Mouse (Mus musculus) bone marrow, adult 2 months (tissue): ENCODE measurements around the gene Kif1b. TPM values are rescaled to one million over a fixed set of nuclear protein-coding genes. Genes with fewer than 3 reads are reported as not detected.
"Not testable (repeated sequence)": the region's sequence is repeated elsewhere in the genome, so short reads cannot be mapped to it uniquely, and the experiment has no call there.

ENCODE experiments used
- H3K27ac ChIP-seq: fragments of 200-500 bp; 2 replicates; pipeline ENCODE4 v1.5.1; 2012; ENCODE audit warnings: low read depth, mild to moderate bottlenecking, control low read depth, inconsistent platforms, low read length; ENCODE audit not compliant: control insufficient read depth, poor library complexity, insufficient read depth
- H3K4me1 ChIP-seq: fragments of 200-500 bp; 2 replicates; pipeline ENCODE4 v1.6.1; 2011; ENCODE audit warnings: low read length; ENCODE audit not compliant: control insufficient read depth, insufficient read depth
- H3K4me3 ChIP-seq: fragments of 200-500 bp; replicated peaks from 2 replicates; pipeline ENCODE3; 2011; ENCODE audit warnings: mild to moderate bottlenecking, low read depth, low read length, control low read depth; ENCODE audit not compliant: control insufficient read depth
- CTCF ChIP-seq: fragments of 200-500 bp; IDR thresholded peaks from 2 replicates; pipeline ENCODE4 v1.5.1; 2011; ENCODE audit warnings: low read length, control low read depth; ENCODE audit not compliant: control insufficient read depth, insufficient read depth
- POLR2A ChIP-seq: fragments of 200-500 bp; IDR thresholded peaks from 2 replicates; pipeline ENCODE4 v1.6.1; 2011; ENCODE audit warnings: low read depth, mild to moderate bottlenecking, control low read depth, low read length, borderline replicate concordance; ENCODE audit not compliant: control insufficient read depth
- WGBS: fragments of 180-500 bp; shearing (Covaris S2); methylation state at CpG from one replicate; pipeline ENCODE4 v1.1.7; 2018; 5-methylcytosine and 5-hydroxymethylcytosine counted together
- polyA plus RNA-seq: library from polyadenylated mRNA; stranded (reverse); fragments of >200 nt; gene quantifications from 2 replicates; pipeline ENCODE4 v1.2.4, GENCODE M21; 2011; ENCODE audit warnings: low replicate concordance; ENCODE audit not compliant: missing spikeins, insufficient read depth, insufficient read length

Kif1b gene
- polyA plus RNA-seq, 1 experiment = 11.5 TPM

- 33% methylated on average over 9 of the region's 9 CpGs for WGBS
- Histone ChIP-seq H3K27ac (no peak overlapping the region), H3K4me1 (no peaks in the 10 kb centered on the region), H3K4me3 (no peak overlapping the region)
- TF ChIP-seq POLR2A = no peak
- no peak for TF ChIP-seq CTCF
Measured at GRCm38 (mm10) chr4:149233938-149234337, 73.6 kb downstream of the Kif1b start.

GRCm38 (mm10) chr4:149228682-149229081, 78.8 kb downstream of the Kif1b start:
- H3K4me3 ChIP-seq = not testable (repeated sequence)

GRCm38 (mm10) chr4:149228256-149228655, 79.2 kb downstream of the Kif1b start:
- Histone ChIP-seq H3K4me1 (no peaks in the 10 kb centered on the region), H3K27ac (no peak overlapping the region), H3K4me3 (no peak overlapping the region)
- TF ChIP-seq CTCF = no peak
- TF ChIP-seq POLR2A = no peak
- WGBS = 80% methylated on average over 3 of the region's 3 CpGs

More at GRCm38 (mm10) chr4:149228682-149229081, 78.8 kb downstream of the Kif1b start:
- WGBS = 85% methylated on average over 3 of the region's 3 CpGs
- H3K27ac ChIP-seq, H3K4me1 ChIP-seq: not testable (repeated sequence)

GRCm38 (mm10) chr4:149226311-149226710, 81.2 kb downstream of the Kif1b start:
- WGBS = 67% methylated on average over 3 of the region's 3 CpGs
- Histone ChIP-seq H3K4me3 (no peak overlapping the region), H3K27ac (no peak overlapping the region), H3K4me1 (no peaks in the 10 kb centered on the region)
- no peak for TF ChIP-seq CTCF
- TF ChIP-seq POLR2A = no peak

GRCm38 (mm10) chr4:149223453-149223852, 84.0 kb downstream of the Kif1b start:
- H3K4me1 ChIP-seq = no peaks in the 10 kb centered on the region
- no peak overlapping the region for H3K27ac ChIP-seq
- 94% methylated on average over 3 of the region's 3 CpGs for WGBS
- TF ChIP-seq CTCF = no peak
- TF ChIP-seq POLR2A = no peak
- H3K4me3 ChIP-seq = no peak overlapping the region

- no peak for TF ChIP-seq POLR2A
- WGBS = 92% methylated on average over 17 of the region's 17 CpGs
Measured at GRCm38 (mm10) chr4:149220481-149220880, 87.0 kb downstream of the Kif1b start.

GRCm38 (mm10) chr4:149220042-149220473, 87.4 kb downstream of the Kif1b start:
- WGBS = 80% methylated on average over 5 of the region's 5 CpGs

More at GRCm38 (mm10) chr4:149220481-149220880, 87.0 kb downstream of the Kif1b start:
- Histone ChIP-seq H3K4me1 (no peaks in the 10 kb centered on the region), H3K27ac (no peak overlapping the region), H3K4me3 (no peak overlapping the region)

GRCm38 (mm10) chr4:149219401-149220041, 88.0 kb downstream of the Kif1b start:
- Histone ChIP-seq H3K27ac (no peak overlapping the region), H3K4me3 (no peak overlapping the region), H3K4me1 (no peaks in the 10 kb centered on the region)
- no peak for TF ChIP-seq POLR2A
- no peak for TF ChIP-seq CTCF
- 86% methylated on average over 12 of the region's 12 CpGs for WGBS

More at GRCm38 (mm10) chr4:149220042-149220473, 87.4 kb downstream of the Kif1b start:
- no peaks in the 10 kb centered on the region for H3K4me1 ChIP-seq
- TF ChIP-seq CTCF (no peak), POLR2A (no peak)
- H3K4me3 ChIP-seq = no peak overlapping the region
- no peak overlapping the region for H3K27ac ChIP-seq

- Histone ChIP-seq H3K4me3 (no peak overlapping the region), H3K27ac (no peak overlapping the region), H3K4me1 (no peaks in the 10 kb centered on the region)
- TF ChIP-seq CTCF (no peak), POLR2A (no peak)
- WGBS = 82% methylated on average over 5 of the region's 5 CpGs
Measured at GRCm38 (mm10) chr4:149218476-149218875, 89.0 kb downstream of the Kif1b start.
